Mouse (Mus musculus): Measurements from ENCODE around the gene Btbd35f13. TPM values are rescaled to one million over a fixed set of nuclear protein-coding genes. Genes with fewer than 3 reads are reported as not detected.

Btbd35f13 gene
- not detected in 2 replicates for polyA plus RNA-seq (2012; rRNA removed; ENCODE audit: low replicate concordance)

DNA sequence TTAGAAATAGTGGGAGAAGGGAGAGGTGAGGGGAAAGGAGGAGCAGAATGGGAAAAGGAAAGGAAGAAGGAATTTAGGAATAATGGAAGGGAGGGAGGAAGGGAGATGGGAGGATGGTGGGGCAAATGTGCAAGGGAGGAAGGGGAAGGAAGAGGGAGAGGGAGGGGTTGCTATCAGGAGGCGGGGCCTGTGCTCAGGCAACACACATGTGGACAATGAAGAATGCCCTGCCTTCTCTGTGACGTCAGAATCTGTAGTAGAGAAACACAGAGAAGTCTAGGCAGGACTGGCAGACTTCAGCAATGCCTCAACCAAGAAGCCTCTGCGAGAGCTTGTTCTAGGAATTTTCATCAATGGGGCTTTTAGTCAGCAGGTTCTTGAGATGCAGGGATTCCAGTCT lies at the start of gene Btbd35f13:
Gene Btbd35f13 (plus strand): TSS at position 301 of the 400 bp plus-strand sequence.

GRCm38 (mm10) chrX:33702249-33702648 lies 45.3 kb downstream of the Btbd35f13 start, which contains the start of gene Btbd35f14:
Btbd35f14 (minus strand) TSS chrX:33702349.

Other genes starting within 250 kb of the Btbd35f13 start
- gene Btbd35f15, start 79.9 kb upstream of the Btbd35f13 start, polyA plus RNA-seq (2012; rRNA removed; ENCODE audit: low replicate concordance) = not detected in 2 replicates
- not detected in 2 replicates for gene Btbd35f14, start 45.2 kb downstream of the Btbd35f13 start, polyA plus RNA-seq (2012; rRNA removed; ENCODE audit: low replicate concordance)

All from subcutaneous adipose tissue, adult 2 months (tissue).